Mouse (Mus musculus) megakaryocyte progenitor cell, adult 5-6 weeks (primary cell): ENCODE results near the gene Vmn1r10. TPM values are rescaled to one million over a fixed set of nuclear protein-coding genes. Genes with fewer than 3 reads are reported as not detected.
A peak's percentile ranks its signal among the peaks of the same experiment; 100 is the strongest.

ENCODE experiments used
- ATAC-seq: replicated peaks from 2 replicates; pipeline ENCODE4 v1.8.0; 2016; ENCODE audit warnings: mild to moderate bottlenecking, moderate TSS enrichment, inconsistent platforms; ENCODE audit not compliant: poor library complexity
- total RNA-seq, 2 experiments: library from RNA; stranded (forward) in 1 of 2; stranded (reverse) in 1 of 2; fragments of 157-497, 149-512 nt in 1 of 2; fragments of 200-1000 nt in 1 of 2; gene quantifications; 2 replicates each; pipeline versions ENCODE4 v1.2.3 to v1.2.4; 2015 to 2017

Vmn1r10 gene
- not detected in 2 replicates for total RNA-seq (2015)
- total RNA-seq (2017), result not detected in 2 replicates

DNA sequence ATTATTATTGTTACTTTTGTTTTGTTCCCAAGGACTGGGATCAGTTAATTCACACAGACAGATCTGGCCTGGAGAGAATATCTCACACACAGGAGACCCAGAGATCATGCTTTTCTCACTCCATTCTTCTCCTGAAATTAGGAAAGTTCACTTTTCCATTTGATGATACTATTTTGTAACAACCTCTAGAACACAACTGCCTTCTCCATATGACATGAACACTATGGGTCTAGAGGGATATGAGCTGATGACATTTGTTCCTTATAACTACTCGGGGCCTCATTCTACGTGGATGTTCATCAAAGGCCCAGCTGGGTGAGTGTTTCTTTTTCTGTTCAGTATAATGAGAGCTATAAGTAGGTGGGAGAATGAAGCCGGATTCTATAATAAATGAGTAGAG is at the start of gene Vmn1r10:
Gene Vmn1r10, plus strand, starts transcription at position 301 of the 400 bp plus-strand sequence.
- ATAC-seq, result no peak

DNA sequence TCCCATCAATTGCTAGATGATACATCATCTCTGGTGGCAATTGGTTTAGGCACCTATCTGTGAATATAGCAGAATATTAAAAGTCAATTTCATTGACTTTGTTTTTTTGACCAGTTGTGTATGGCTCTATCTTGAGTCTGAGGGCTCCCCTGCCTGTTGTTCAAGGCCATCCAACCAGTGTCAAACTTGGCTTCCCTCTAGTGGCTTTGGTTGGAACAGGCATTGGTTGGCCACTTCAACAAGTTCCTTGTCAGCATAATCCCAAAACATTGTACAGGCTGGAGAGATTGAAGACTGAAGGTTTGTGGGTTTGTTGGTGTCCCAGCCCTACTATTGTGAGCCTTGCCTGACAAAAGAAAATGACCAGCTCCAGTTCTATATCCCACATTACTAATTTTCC is 45.5 kb upstream of the Vmn1r10 start:
- ATAC-seq, result peak; percentile 88

DNA sequence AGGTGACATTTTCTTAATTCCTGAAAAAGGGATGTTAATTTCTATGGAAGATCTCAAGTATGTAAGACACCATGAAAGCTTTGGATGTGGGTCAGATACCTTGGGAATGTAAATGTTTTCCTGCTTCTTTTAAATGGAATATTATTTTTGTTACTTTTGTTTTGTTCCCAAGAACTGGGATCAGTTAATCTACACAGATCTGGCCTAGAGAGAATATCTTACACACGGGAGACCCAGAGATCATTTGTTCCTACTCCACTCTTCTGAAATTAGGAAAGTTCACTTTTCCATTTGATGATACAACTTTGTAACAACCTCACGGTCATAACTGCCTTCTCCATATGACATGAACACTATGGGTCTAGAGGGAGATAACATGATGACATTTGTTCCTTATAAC is 42.8 kb upstream of the Vmn1r10 start, which contains the start of gene Vmn1r9:
Gene Vmn1r9, plus strand, starts transcription at position 301 of the 400 bp plus-strand sequence.
- no peak for ATAC-seq

DNA sequence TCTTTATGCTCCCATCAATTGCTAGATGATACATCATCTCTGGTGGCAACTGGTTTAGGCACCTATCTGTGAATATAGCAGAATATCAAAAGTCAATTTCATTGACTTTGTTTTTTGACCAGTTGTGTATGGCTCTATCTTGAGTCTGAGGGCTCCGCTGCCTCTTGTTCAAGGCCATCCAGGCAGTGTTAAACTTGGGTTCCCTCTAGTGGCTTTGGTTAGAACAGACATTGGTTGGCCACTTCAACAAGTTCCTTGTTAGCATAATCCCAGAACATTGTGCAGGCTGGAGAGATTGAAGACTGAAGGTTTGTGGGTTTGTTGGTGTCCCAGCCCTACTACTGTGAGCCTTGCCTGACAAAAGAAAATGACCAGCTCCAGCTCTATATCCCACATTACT is 2.9 kb upstream of the Vmn1r10 start:
- ATAC-seq, result peak; percentile 92

DNA sequence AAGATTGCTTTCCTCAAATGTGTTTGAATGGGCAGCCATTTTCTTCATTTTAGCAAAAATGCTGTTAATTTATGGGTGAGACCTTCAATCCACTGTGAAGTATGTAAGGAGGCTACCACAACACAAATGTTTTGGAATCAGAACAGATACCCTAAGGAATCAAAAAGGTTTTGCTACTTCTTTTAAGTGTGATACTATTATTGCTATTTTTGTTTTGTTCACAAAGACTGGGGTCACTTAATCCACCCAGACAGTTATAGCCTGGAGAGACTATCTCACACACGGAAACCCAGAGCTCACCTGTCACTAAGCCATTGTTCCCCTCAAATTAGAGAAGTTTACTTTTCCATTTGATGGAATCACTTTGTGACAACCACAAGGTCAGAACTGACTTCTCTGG is 23.9 kb downstream of the Vmn1r10 start, which contains the start of gene Vmn1r11:
Gene Vmn1r11, plus strand, starts transcription at position 301 of the 400 bp plus-strand sequence.
- no peak for ATAC-seq

DNA sequence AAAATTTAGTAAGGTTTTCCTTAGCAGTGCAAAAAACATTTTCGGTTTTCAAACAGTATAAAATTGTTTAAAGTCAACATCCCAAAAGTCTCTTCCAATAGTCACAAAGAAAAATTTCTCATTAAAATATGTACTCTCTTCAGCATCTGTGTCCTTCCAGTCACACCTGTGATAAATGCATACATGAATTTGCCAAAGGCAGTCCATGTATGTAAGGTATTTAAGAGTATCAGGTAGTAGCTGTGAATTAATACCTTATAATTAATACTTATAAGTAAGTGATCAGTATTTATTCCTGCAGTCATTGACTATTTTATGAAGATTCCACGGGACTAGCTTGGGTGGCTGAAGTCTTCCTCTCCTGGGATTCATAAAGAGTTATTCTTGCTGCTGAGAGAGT is 47.4 kb downstream of the Vmn1r10 start, which contains the start of gene Vmn1r12:
Gene Vmn1r12, plus strand, starts transcription at position 301 of the 400 bp plus-strand sequence.
- no peak for ATAC-seq

Other genes with a start within 250 kb of the Vmn1r10 start
- 87.8 and 89.5 TPM in 2 replicates for gene Nt5c3, start 185.5 kb upstream of the Vmn1r10 start, total RNA-seq (2015)
- 51.0 and 57.2 TPM in 2 replicates for gene Nt5c3, start 185.5 kb upstream of the Vmn1r10 start, total RNA-seq (2017)
- gene Vmn1r4, start 185.4 kb upstream of the Vmn1r10 start, total RNA-seq (2015), result 0.29 and 0.37 TPM in 2 replicates
- gene Vmn1r4, start 185.4 kb upstream of the Vmn1r10 start, total RNA-seq (2017), result 0.54 and 0.58 TPM in 2 replicates
- gene Vmn1r5, start 139.2 kb upstream of the Vmn1r10 start, total RNA-seq (2015), result not detected in 2 replicates
- not detected in 2 replicates for gene Vmn1r5, start 139.2 kb upstream of the Vmn1r10 start, total RNA-seq (2017)
- not detected in 2 replicates for gene Vmn1r6, start 112.2 kb upstream of the Vmn1r10 start, total RNA-seq (2015)
- gene Vmn1r6, start 112.2 kb upstream of the Vmn1r10 start, total RNA-seq (2017), result not detected in 2 replicates
- not detected in 2 replicates for gene Vmn1r7, start 84.1 kb upstream of the Vmn1r10 start, total RNA-seq (2015)
- gene Vmn1r7, start 84.1 kb upstream of the Vmn1r10 start, total RNA-seq (2017), result not detected in 2 replicates
- not detected in 2 replicates for gene Vmn1r8, start 77.2 kb upstream of the Vmn1r10 start, total RNA-seq (2015)
- not detected in 2 replicates for gene Vmn1r8, start 77.2 kb upstream of the Vmn1r10 start, total RNA-seq (2017)
- gene Vmn1r9, start 42.7 kb upstream of the Vmn1r10 start, total RNA-seq (2015), result not detected in 2 replicates
- not detected in 2 replicates for gene Vmn1r9, start 42.7 kb upstream of the Vmn1r10 start, total RNA-seq (2017)
- gene Vmn1r11, start 24.0 kb downstream of the Vmn1r10 start, total RNA-seq (2015), result not detected in 2 replicates
- not detected in 2 replicates for gene Vmn1r11, start 24.0 kb downstream of the Vmn1r10 start, total RNA-seq (2017)
- gene Vmn1r12, start 47.5 kb downstream of the Vmn1r10 start, total RNA-seq (2015), result not detected in 2 replicates
- gene Vmn1r12, start 47.5 kb downstream of the Vmn1r10 start, total RNA-seq (2017), result not detected in 2 replicates
- not detected in 2 replicates for gene Vmn1r13, start 93.8 kb downstream of the Vmn1r10 start, total RNA-seq (2015)
- not detected in 2 replicates for gene Vmn1r13, start 93.8 kb downstream of the Vmn1r10 start, total RNA-seq (2017)
- gene Vmn1r14, start 122.2 kb downstream of the Vmn1r10 start, total RNA-seq (2015), result not detected in 2 replicates
- not detected in 2 replicates for gene Vmn1r14, start 122.2 kb downstream of the Vmn1r10 start, total RNA-seq (2017)
- not detected in 2 replicates for gene Vmn1r15, start 148.5 kb downstream of the Vmn1r10 start, total RNA-seq (2015)
- gene Vmn1r15, start 148.5 kb downstream of the Vmn1r10 start, total RNA-seq (2017), result not detected in 2 replicates
- gene Vmn1r16, start 220.0 kb downstream of the Vmn1r10 start, total RNA-seq (2015), result not detected in 2 replicates
- gene Vmn1r16, start 220.0 kb downstream of the Vmn1r10 start, total RNA-seq (2017), result not detected in 2 replicates